Mouse (Mus musculus) stomach, postnatal 0 days (tissue): ENCODE measurements around the gene Tbcd. TPM values are rescaled to one million over a fixed set of nuclear protein-coding genes. Genes with fewer than 3 reads are reported as not detected.

Experiments used
- ATAC-seq: fragments of 200-750 bp; cut with Nextera tagmentation; 2 replicates; pipeline ENCODE4 v1.8.0; 2017; ENCODE audit not compliant: low FRiP score, low TSS enrichment
- DNase-seq: peaks from one replicate; pipeline ENCODE4 v3.0.0-alpha.2; 2016; ENCODE audit warnings: low spot score
- H3K27ac ChIP-seq: fragments of 300-500 bp; sonication (generic); replicated peaks from 2 replicates; pipeline ENCODE4 v1.5.1; 2014; ENCODE audit warnings: mild to moderate bottlenecking, control low read depth
- H3K27me3 ChIP-seq: fragments of 300-500 bp; sonication (generic); 2 replicates; pipeline ENCODE4 v1.6.1; 2014; ENCODE audit warnings: low read length; ENCODE audit not compliant: control insufficient read depth, insufficient read depth
- H3K36me3 ChIP-seq: fragments of 300-500 bp; sonication (generic); 2 replicates; pipeline ENCODE4 v1.6.1; 2014; ENCODE audit warnings: low read length, mixed read lengths; ENCODE audit not compliant: control insufficient read depth, insufficient read depth
- H3K4me1 ChIP-seq: fragments of 300-500 bp; sonication (generic); replicated peaks from 2 replicates; pipeline ENCODE4 v1.6.1; 2014; ENCODE audit warnings: antibody characterized with exemption; ENCODE audit not compliant: control insufficient read depth, insufficient read depth
- H3K4me2 ChIP-seq: fragments of 300-500 bp; sonication (generic); replicated peaks from 2 replicates; pipeline ENCODE4 v1.6.1; 2014; ENCODE audit warnings: low read depth, mild to moderate bottlenecking, control low read depth, moderate library complexity
- H3K4me3 ChIP-seq: fragments of 300-500 bp; sonication (generic); 2 replicates; pipeline ENCODE4 v1.5.1; 2014; ENCODE audit warnings: low read depth, low read length, control low read depth
- H3K9ac ChIP-seq: fragments of 300-500 bp; sonication (generic); 2 replicates; pipeline ENCODE4 v1.6.1; 2014; ENCODE audit warnings: mild to moderate bottlenecking, low read length, control low read depth, mixed read lengths
- H3K9me3 ChIP-seq: fragments of 300-500 bp; sonication (generic); 2 replicates; pipeline ENCODE4 v1.6.1; 2016; ENCODE audit warnings: low read length; ENCODE audit not compliant: control insufficient read depth
- CTCF ChIP-seq: IDR thresholded peaks from 2 replicates; pipeline ENCODE4 v1.5.1; 2016; ENCODE audit warnings: antibody characterized with exemption, low read depth, mild to moderate bottlenecking, moderate library complexity
- EP300 ChIP-seq: optimal IDR thresholded peaks from 2 replicates; pipeline ENCODE3; 2016; ENCODE audit warnings: antibody characterized with exemption
- WGBS: fragments of 180-500 bp; shearing (Covaris S2); extraction: QIAGEN DNeasy Blood & Tissue Kit; methylation state at CpG from one replicate; pipeline ENCODE4 v1.1.7; 2014; 5-methylcytosine and 5-hydroxymethylcytosine counted together
- polyA plus RNA-seq: library from polyadenylated mRNA; unstranded; fragments of >200 nt; fragmentation: Nextera tagmentation; extraction: Ambion mirVana; gene quantifications from 2 replicates; pipeline ENCODE4 v1.2.1, GENCODE M21; 2015

Gene Tbcd
- polyA plus RNA-seq, 1 experiment from 2014 or later: 36.8 TPM

GRCm38 (mm10) chr11:121627521-121627920, 175.8 kb downstream of the Tbcd start:
- Histone ChIP-seq H3K27me3 (no peaks in the 10 kb centered on the region), H3K4me3 (no peak overlapping the region), H3K9ac (no peak overlapping the region), H3K9me3 (no peaks in the 10 kb centered on the region), H3K36me3 (no peaks in the 10 kb centered on the region; the same call in none of the 2 replicates), H3K4me2 (no peak overlapping the region), H3K27ac (no peak overlapping the region; the same call in 1 of the 2 replicates), H3K4me1 (no peaks in the 10 kb centered on the region)
- ATAC-seq: no peak
- WGBS: 62% methylated on average over 5 of the region's 5 CpGs
- TF ChIP-seq EP300 (no peak), CTCF (no peak)
- DNase-seq: no peak

GRCm38 (mm10) chr11:121629529-121629928, 177.8 kb downstream of the Tbcd start:
- Histone ChIP-seq H3K9ac (no peak overlapping the region), H3K9me3 (no peaks in the 10 kb centered on the region), H3K4me3 (no peak overlapping the region), H3K36me3 (no peaks in the 10 kb centered on the region), H3K27me3 (no peaks in the 10 kb centered on the region), H3K4me2 (no peak overlapping the region), H3K4me1 (no peaks in the 10 kb centered on the region), H3K27ac (no peak overlapping the region)
- DNase-seq (no peak), ATAC-seq (peak; percentile 61)
- 92% methylated on average over 6 of the region's 6 CpGs for WGBS
- no peak for TF ChIP-seq CTCF
- no peak for TF ChIP-seq EP300

GRCm38 (mm10) chr11:121630406-121630805, 178.7 kb downstream of the Tbcd start:
- H3K36me3 ChIP-seq: no peaks in the 10 kb centered on the region
- no peaks in the 10 kb centered on the region for H3K9me3 ChIP-seq
- no peak overlapping the region for H3K27ac ChIP-seq
- H3K4me1 ChIP-seq: no peaks in the 10 kb centered on the region
- H3K9ac ChIP-seq: no peak overlapping the region
- no peaks in the 10 kb centered on the region for H3K27me3 ChIP-seq
- WGBS: 81% methylated on average over 4 of the region's 4 CpGs
- ATAC-seq (no peak), DNase-seq (no peak)
- H3K4me3 ChIP-seq: no peak overlapping the region
- H3K4me2 ChIP-seq: no peak overlapping the region
- TF ChIP-seq CTCF (peak; percentile 60), EP300 (no peak)

GRCm38 (mm10) chr11:121631410-121631809, 179.7 kb downstream of the Tbcd start:
- DNase-seq: no peak
- Histone ChIP-seq H3K9ac (no peak overlapping the region), H3K4me1 (no peaks in the 10 kb centered on the region), H3K27me3 (no peaks in the 10 kb centered on the region), H3K27ac (no peak overlapping the region), H3K4me3 (no peak overlapping the region), H3K4me2 (no peak overlapping the region), H3K36me3 (no peaks in the 10 kb centered on the region), H3K9me3 (no peaks in the 10 kb centered on the region)
- no peak for ATAC-seq
- no peak for TF ChIP-seq CTCF
- TF ChIP-seq EP300: no peak
- 84% methylated on average over 7 of the region's 7 CpGs for WGBS

- Histone ChIP-seq H3K27me3 (no peaks in the 10 kb centered on the region), H3K9me3 (no peaks in the 10 kb centered on the region), H3K4me2 (no peak overlapping the region), H3K27ac (no peak overlapping the region), H3K9ac (no peak overlapping the region), H3K4me1 (no peaks in the 10 kb centered on the region), H3K36me3 (0 out of 2 replicates have a peak, but pooled peaks cover 8% of the 10 kb centered on the region), H3K4me3 (no peak overlapping the region)
- 87% methylated on average over 10 of the region's 10 CpGs for WGBS
- TF ChIP-seq CTCF (no peak), EP300 (no peak)
- DNase-seq: no peak
- ATAC-seq: no peak
Measured at GRCm38 (mm10) chr11:121636646-121637045, 184.9 kb downstream of the Tbcd start.

- Histone ChIP-seq H3K9me3 (no peaks in the 10 kb centered on the region), H3K27ac (no peak overlapping the region), H3K36me3 (0 out of 2 replicates have a peak, but pooled peaks cover 8% of the 10 kb centered on the region), H3K4me1 (no peaks in the 10 kb centered on the region), H3K27me3 (no peaks in the 10 kb centered on the region), H3K4me2 (no peak overlapping the region), H3K4me3 (no peak overlapping the region), H3K9ac (no peak overlapping the region)
- no peak for TF ChIP-seq CTCF
- no peak for TF ChIP-seq EP300
- ATAC-seq (no peak), DNase-seq (no peak)
- WGBS: 87% methylated on average over 2 of the region's 2 CpGs
Measured at GRCm38 (mm10) chr11:121641501-121642145, 189.9 kb downstream of the Tbcd start.
